Mouse (Mus musculus): Measurements from ENCODE around the gene Olfr371. TPM values are rescaled to one million over a fixed set of nuclear protein-coding genes. Genes with fewer than 3 reads are reported as not detected.

Gene Olfr371
- total RNA-seq (2014; rRNA removed) (not detected in 2 replicates), polyA plus RNA-seq (2015; fragmentation: Nextera tagmentation; extraction: Ambion mirVana) (not detected in 2 replicates)

DNA sequence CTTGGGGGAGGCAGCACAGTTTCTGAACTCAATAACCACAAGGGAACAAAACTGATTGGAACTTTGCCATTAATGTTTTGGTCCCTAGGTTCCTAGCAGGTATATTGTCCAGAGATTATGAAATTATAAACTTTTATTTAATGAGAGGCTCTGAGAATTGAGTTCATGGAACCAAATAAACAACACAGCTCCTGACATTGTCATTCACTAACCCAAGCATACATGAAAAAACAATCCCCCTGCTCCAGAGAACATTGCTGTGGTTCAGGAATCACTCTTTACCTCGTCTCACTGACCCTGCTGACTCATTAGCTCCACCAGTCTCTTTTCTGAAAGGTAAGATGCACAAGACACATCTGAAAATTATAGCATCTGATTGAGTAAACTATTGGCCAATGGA lies at the start of gene Olfr371:
TSS of gene Olfr371 (plus strand) at position 301 of the 400 bp plus-strand sequence.
- Histone ChIP-seq H3K36me3 (ENCODE audit: insufficient read depth, low read length) (no peaks in the 10 kb centered on the region), H3K27me3 (ENCODE audit: insufficient read depth, low read length) (no peaks in the 10 kb centered on the region), H3K27ac (ENCODE audit: low read depth, low read length) (no peak within 1 kb of the TSS), H3K4me1 (ENCODE audit: insufficient read depth, low read length) (no peaks in the 10 kb centered on the region), H3K4me2 (ENCODE audit: low read depth, low read length, poor library complexity, severe bottlenecking) (no peak within 1 kb of the TSS), H3K9me3 (ENCODE audit: low read length) (no peaks in the 10 kb centered on the region), H3K4me3 (ENCODE audit: low read depth, low read length) (no peak within 1 kb of the TSS), H3K9ac (replicated peaks; ENCODE audit: low read length, poor library complexity, severe bottlenecking) (no peak within 1 kb of the TSS)
- TF ChIP-seq CTCF (IDR thresholded peaks at IDR 0.05) = no peak
- ATAC-seq (ENCODE audit: low FRiP score) (no peak), DNase-seq (ENCODE audit: low spot score) (no peak)
- 41% methylated on average over 1 of the region's 1 CpGs for WGBS

DNA sequence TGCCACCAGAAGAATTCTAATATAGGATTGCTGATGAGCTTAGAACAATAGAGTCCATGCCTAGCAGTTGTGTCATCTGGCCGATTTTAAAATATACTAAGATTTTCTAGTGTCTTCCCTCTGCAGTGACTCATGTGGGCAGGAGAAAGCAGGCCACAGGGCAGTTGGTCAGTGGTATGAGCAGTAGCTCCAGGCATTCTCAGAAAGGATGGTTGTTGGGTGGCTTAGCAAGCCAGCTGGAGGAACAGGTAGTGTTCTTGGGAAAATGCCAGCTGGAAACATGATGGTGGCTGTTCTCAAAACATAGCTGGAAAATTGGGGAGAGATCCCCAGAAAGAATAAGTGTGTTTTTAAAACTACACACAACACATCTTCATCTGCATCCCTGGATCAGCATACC lies 33.4 kb upstream of the Olfr371 start:
- no peak for TF ChIP-seq CTCF (IDR thresholded peaks at IDR 0.05)
- no peaks in the 10 kb centered on the region for H3K9me3 ChIP-seq (ENCODE audit: low read length)
- no peaks in the 10 kb centered on the region for H3K4me1 ChIP-seq (ENCODE audit: insufficient read depth, low read length)
- H3K4me2 ChIP-seq (ENCODE audit: low read depth, low read length, poor library complexity, severe bottlenecking) = no peak overlapping the region
- no peaks in the 10 kb centered on the region for H3K27me3 ChIP-seq (ENCODE audit: insufficient read depth, low read length)
- no peak overlapping the region for H3K9ac ChIP-seq (replicated peaks; ENCODE audit: low read length, poor library complexity, severe bottlenecking)
- H3K27ac ChIP-seq (ENCODE audit: low read depth, low read length) = no peak overlapping the region
- H3K4me3 ChIP-seq (ENCODE audit: low read depth, low read length) = no peak overlapping the region
- 71% methylated on average over 1 of the region's 1 CpGs for WGBS
- DNase-seq (ENCODE audit: low spot score) (no peak), ATAC-seq (ENCODE audit: low FRiP score) (no peak)
- H3K36me3 ChIP-seq (ENCODE audit: insufficient read depth, low read length) = no peaks in the 10 kb centered on the region

DNA sequence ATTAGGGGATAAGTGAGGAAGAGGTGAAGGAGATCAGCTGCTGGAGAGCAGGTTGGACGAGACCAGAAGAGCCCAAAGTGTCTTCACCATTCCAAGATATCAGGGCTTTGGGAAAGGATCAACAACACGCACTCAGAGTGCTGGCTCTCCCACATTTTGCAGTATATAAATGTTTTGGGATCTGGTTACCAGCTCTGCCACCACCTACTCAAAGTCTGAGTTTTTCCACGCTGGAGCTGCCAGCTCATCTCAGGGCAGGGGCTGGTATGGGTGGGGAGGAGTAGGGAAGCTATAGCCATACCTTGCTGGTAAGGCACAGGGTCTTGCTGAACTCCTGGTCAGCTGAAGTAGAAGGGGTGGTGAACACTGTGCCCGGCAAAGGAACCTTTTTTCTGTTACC lies 5.6 kb upstream of the Olfr371 start:
- Histone ChIP-seq H3K27ac (ENCODE audit: low read depth, low read length) (no peak overlapping the region), H3K27me3 (ENCODE audit: insufficient read depth, low read length) (no peaks in the 10 kb centered on the region)
- ATAC-seq (ENCODE audit: low FRiP score) = no peak

DNA sequence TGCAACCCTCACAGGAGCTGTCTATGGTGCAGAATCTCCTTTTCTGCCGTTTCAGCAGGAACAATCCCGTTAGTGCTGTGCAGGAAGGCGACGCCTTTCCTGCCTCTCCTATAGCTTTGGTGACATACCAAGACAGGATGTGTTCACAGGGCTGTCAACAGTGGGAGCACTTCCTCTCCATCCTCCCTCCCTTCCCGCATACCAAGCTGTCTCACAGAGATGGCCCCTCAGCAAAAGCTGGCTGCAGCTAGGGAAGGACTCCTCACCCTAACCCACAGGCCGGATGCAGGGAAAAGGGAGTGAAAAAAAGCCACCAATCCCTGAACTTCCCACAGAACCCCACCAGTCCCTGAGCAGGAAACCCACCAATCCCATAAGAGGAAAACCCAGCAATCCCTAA lies 4.8 kb upstream of the Olfr371 start:
- no peak for DNase-seq (ENCODE audit: low spot score)
- Histone ChIP-seq H3K36me3 (ENCODE audit: insufficient read depth, low read length) (no peaks in the 10 kb centered on the region), H3K4me3 (ENCODE audit: low read depth, low read length) (no peak overlapping the region), H3K4me1 (ENCODE audit: insufficient read depth, low read length) (no peaks in the 10 kb centered on the region), H3K9me3 (ENCODE audit: low read length) (peaks cover 4% of the 10 kb centered on the region; the same call in 1 of the 2 replicates), H3K9ac (replicated peaks; ENCODE audit: low read length, poor library complexity, severe bottlenecking) (no peak overlapping the region), H3K27me3 (ENCODE audit: insufficient read depth, low read length) (no peaks in the 10 kb centered on the region), H3K4me2 (ENCODE audit: low read depth, low read length, poor library complexity, severe bottlenecking) (no peak overlapping the region), H3K27ac (ENCODE audit: low read depth, low read length) (no peak overlapping the region)
- WGBS = 46% methylated on average over 6 of the region's 6 CpGs
- TF ChIP-seq CTCF (IDR thresholded peaks at IDR 0.05) = no peak
- ATAC-seq (ENCODE audit: low FRiP score) = no peak

More for the DNA sequence above, 5.6 kb upstream of the Olfr371 start:
- no peak overlapping the region for H3K4me3 ChIP-seq (ENCODE audit: low read depth, low read length)
- no peak for DNase-seq (ENCODE audit: low spot score)
- no peaks in the 10 kb centered on the region for H3K36me3 ChIP-seq (ENCODE audit: insufficient read depth, low read length)
- TF ChIP-seq CTCF (IDR thresholded peaks at IDR 0.05) = no peak
- WGBS = 81% methylated on average over 4 of the region's 4 CpGs
- H3K9me3 ChIP-seq (ENCODE audit: low read length) = peaks cover 4% of the 10 kb centered on the region; the same call in 1 of the 2 replicates
- H3K9ac ChIP-seq (replicated peaks; ENCODE audit: low read length, poor library complexity, severe bottlenecking) = no peak overlapping the region
- no peak overlapping the region for H3K4me2 ChIP-seq (ENCODE audit: low read depth, low read length, poor library complexity, severe bottlenecking)
- H3K4me1 ChIP-seq (ENCODE audit: insufficient read depth, low read length) = no peaks in the 10 kb centered on the region

DNA sequence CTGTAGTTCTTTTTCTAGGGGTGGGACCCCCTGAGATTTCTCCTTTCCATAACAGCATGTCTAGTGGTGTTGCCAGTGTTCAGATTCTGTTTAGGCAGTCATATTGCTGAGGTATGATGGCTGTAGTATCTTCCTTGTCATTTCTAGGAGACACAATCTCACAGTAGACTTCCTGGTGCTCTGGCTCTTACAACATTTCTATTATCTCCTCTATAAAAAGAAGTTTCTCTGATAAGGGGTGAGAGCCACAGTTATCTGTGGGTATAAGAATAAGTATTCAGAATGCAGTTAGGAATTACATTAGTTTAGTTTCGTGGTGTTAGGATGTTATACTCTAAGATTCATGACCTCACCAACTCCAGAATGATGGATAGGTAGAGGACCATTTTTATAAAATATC lies 1.5 kb downstream of the Olfr371 start:
- no peak for DNase-seq (ENCODE audit: low spot score)
- no peaks in the 10 kb centered on the region for H3K9me3 ChIP-seq (ENCODE audit: low read length)
- no peaks in the 10 kb centered on the region for H3K4me1 ChIP-seq (ENCODE audit: insufficient read depth, low read length)
- no peak overlapping the region for H3K9ac ChIP-seq (replicated peaks; ENCODE audit: low read length, poor library complexity, severe bottlenecking)
- no peak for ATAC-seq (ENCODE audit: low FRiP score)
- no peaks in the 10 kb centered on the region for H3K27me3 ChIP-seq (ENCODE audit: insufficient read depth, low read length)
- H3K4me2 ChIP-seq (ENCODE audit: low read depth, low read length, poor library complexity, severe bottlenecking) = no peak overlapping the region
- H3K36me3 ChIP-seq (ENCODE audit: insufficient read depth, low read length) = no peaks in the 10 kb centered on the region
- TF ChIP-seq CTCF (IDR thresholded peaks at IDR 0.05) = no peak
- H3K27ac ChIP-seq (ENCODE audit: low read depth, low read length) = no peak overlapping the region
- no peak overlapping the region for H3K4me3 ChIP-seq (ENCODE audit: low read depth, low read length)
- WGBS = 74% methylated on average over 1 of the region's 1 CpGs

Other genes with a start within 250 kb of the Olfr371 start
- 11.3 and 15.9 TPM in 2 replicates for gene Junb, start 247.3 kb upstream of the Olfr371 start, total RNA-seq (2014; rRNA removed)
- gene Junb, start 247.3 kb upstream of the Olfr371 start, polyA plus RNA-seq (2015; fragmentation: Nextera tagmentation; extraction: Ambion mirVana) = 5.3 and 6.1 TPM in 2 replicates
- 21.4 and 32.5 TPM in 2 replicates for gene Hook2, start 235.4 kb upstream of the Olfr371 start, total RNA-seq (2014; rRNA removed)
- gene Hook2, start 235.4 kb upstream of the Olfr371 start, polyA plus RNA-seq (2015; fragmentation: Nextera tagmentation; extraction: Ambion mirVana) = 40.1 and 41.3 TPM in 2 replicates
- gene Best2, start 211.5 kb upstream of the Olfr371 start, total RNA-seq (2014; rRNA removed) = 0.47 TPM in 1 of 2 replicates, not detected in the other
- gene Best2, start 211.5 kb upstream of the Olfr371 start, polyA plus RNA-seq (2015; fragmentation: Nextera tagmentation; extraction: Ambion mirVana) = 0.15 and 0.27 TPM in 2 replicates
- 123 and 172 TPM in 2 replicates for gene Asna1, start 200.7 kb upstream of the Olfr371 start, total RNA-seq (2014; rRNA removed)
- gene Asna1, start 200.7 kb upstream of the Olfr371 start, polyA plus RNA-seq (2015; fragmentation: Nextera tagmentation; extraction: Ambion mirVana) = 137 and 151 TPM in 2 replicates
- gene Trir, start 199.2 kb upstream of the Olfr371 start, total RNA-seq (2014; rRNA removed) = 266 and 292 TPM in 2 replicates
- 144 and 145 TPM in 2 replicates for gene Trir, start 199.2 kb upstream of the Olfr371 start, polyA plus RNA-seq (2015; fragmentation: Nextera tagmentation; extraction: Ambion mirVana)
- 173 and 174 TPM in 2 replicates for gene Tnpo2, start 189.1 kb upstream of the Olfr371 start, total RNA-seq (2014; rRNA removed)
- gene Tnpo2, start 189.1 kb upstream of the Olfr371 start, polyA plus RNA-seq (2015; fragmentation: Nextera tagmentation; extraction: Ambion mirVana) = 53.5 and 53.7 TPM in 2 replicates
- 113 and 120 TPM in 2 replicates for gene Fbxw9, start 165.9 kb upstream of the Olfr371 start, total RNA-seq (2014; rRNA removed)
- 92.1 and 97.1 TPM in 2 replicates for gene Fbxw9, start 165.9 kb upstream of the Olfr371 start, polyA plus RNA-seq (2015; fragmentation: Nextera tagmentation; extraction: Ambion mirVana)
- gene Gm5741, start 158.0 kb upstream of the Olfr371 start, total RNA-seq (2014; rRNA removed) = not detected in 2 replicates
- gene Gm5741, start 158.0 kb upstream of the Olfr371 start, polyA plus RNA-seq (2015; fragmentation: Nextera tagmentation; extraction: Ambion mirVana) = 2.2 TPM in 1 of 2 replicates, not detected in the other
- gene Dhps, start 154.2 kb upstream of the Olfr371 start, total RNA-seq (2014; rRNA removed) = 66.3 and 77.1 TPM in 2 replicates
- 128 and 129 TPM in 2 replicates for gene Dhps, start 154.2 kb upstream of the Olfr371 start, polyA plus RNA-seq (2015; fragmentation: Nextera tagmentation; extraction: Ambion mirVana)
- 92.6 and 105 TPM in 2 replicates for gene Wdr83os, start 145.2 kb upstream of the Olfr371 start, total RNA-seq (2014; rRNA removed)
- gene Wdr83os, start 145.2 kb upstream of the Olfr371 start, polyA plus RNA-seq (2015; fragmentation: Nextera tagmentation; extraction: Ambion mirVana) = 129 and 137 TPM in 2 replicates
- gene Wdr83, start 144.7 kb upstream of the Olfr371 start, total RNA-seq (2014; rRNA removed) = 27.4 and 34.1 TPM in 2 replicates
- gene Wdr83, start 144.7 kb upstream of the Olfr371 start, polyA plus RNA-seq (2015; fragmentation: Nextera tagmentation; extraction: Ambion mirVana) = 37.0 and 39.9 TPM in 2 replicates
- gene Man2b1, start 142.7 kb upstream of the Olfr371 start, total RNA-seq (2014; rRNA removed) = 29.7 and 33.7 TPM in 2 replicates
- 18.7 and 19.7 TPM in 2 replicates for gene Man2b1, start 142.7 kb upstream of the Olfr371 start, polyA plus RNA-seq (2015; fragmentation: Nextera tagmentation; extraction: Ambion mirVana)
- gene Zfp791, start 102.9 kb upstream of the Olfr371 start, total RNA-seq (2014; rRNA removed) = 2.6 and 4.9 TPM in 2 replicates
- gene Zfp791, start 102.9 kb upstream of the Olfr371 start, polyA plus RNA-seq (2015; fragmentation: Nextera tagmentation; extraction: Ambion mirVana) = 2.3 and 2.7 TPM in 2 replicates
- gene Cks1brt, start 74.1 kb upstream of the Olfr371 start, total RNA-seq (2014; rRNA removed) = not detected in 2 replicates
- gene Cks1brt, start 74.1 kb upstream of the Olfr371 start, polyA plus RNA-seq (2015; fragmentation: Nextera tagmentation; extraction: Ambion mirVana) = not detected in 2 replicates
- gene Orc6, start 73.6 kb downstream of the Olfr371 start, total RNA-seq (2014; rRNA removed) = 33.4 and 42.6 TPM in 2 replicates
- gene Orc6, start 73.6 kb downstream of the Olfr371 start, polyA plus RNA-seq (2015; fragmentation: Nextera tagmentation; extraction: Ambion mirVana) = 60.0 and 65.7 TPM in 2 replicates
- 121 and 136 TPM in 2 replicates for gene Vps35, start 73.8 kb downstream of the Olfr371 start, total RNA-seq (2014; rRNA removed)
- gene Vps35, start 73.8 kb downstream of the Olfr371 start, polyA plus RNA-seq (2015; fragmentation: Nextera tagmentation; extraction: Ambion mirVana) = 154 TPM in 2 replicates
- gene Mylk3, start 160.4 kb downstream of the Olfr371 start, total RNA-seq (2014; rRNA removed) = 0.09 TPM in 1 of 2 replicates, not detected in the other
- gene Mylk3, start 160.4 kb downstream of the Olfr371 start, polyA plus RNA-seq (2015; fragmentation: Nextera tagmentation; extraction: Ambion mirVana) = 0.18 and 0.46 TPM in 2 replicates
- gene 4921524J17Rik, start 206.8 kb downstream of the Olfr371 start, total RNA-seq (2014; rRNA removed) = 13.4 and 17.9 TPM in 2 replicates
- 40.7 and 48.0 TPM in 2 replicates for gene 4921524J17Rik, start 206.8 kb downstream of the Olfr371 start, polyA plus RNA-seq (2015; fragmentation: Nextera tagmentation; extraction: Ambion mirVana)

Measured in midbrain, postnatal 0 days (tissue).